Mouse (Mus musculus) spleen, adult 2 months (tissue): ENCODE measurements at regions not wholly inside any gene's neighbourhood (a gene's known extent, or its start where the extent isn't known, plus 50 kb on each side); places are given as distances from the start of the nearest gene placed in this dataset.

ENCODE experiments used
- DNase-seq, 2 experiments: peaks; one replicate each; pipeline versions ENCODE4 v3.0.0 to v3.0.0-alpha.2; 2012 to 2021; ENCODE audit warnings: low spot score in 2 of 2, low read depth in 1 of 2
- H3K27ac ChIP-seq: fragments of 200-500 bp; 2 replicates; pipeline ENCODE4 v1.5.1; 2012; ENCODE audit warnings: low read length, inconsistent platforms; ENCODE audit not compliant: insufficient read depth
- H3K27me3 ChIP-seq: fragments of 200-500 bp; 2 replicates; pipeline ENCODE4 v1.6.1; 2012; ENCODE audit warnings: mild to moderate bottlenecking, moderate library complexity, low read length, inconsistent platforms; ENCODE audit not compliant: control insufficient read depth, insufficient read depth
- H3K36me3 ChIP-seq: fragments of 200-500 bp; 2 replicates; pipeline ENCODE4 v1.6.1; 2012; ENCODE audit warnings: mild to moderate bottlenecking, low read length, inconsistent platforms; ENCODE audit not compliant: control insufficient read depth, insufficient read depth
- H3K4me1 ChIP-seq: fragments of 200-500 bp; 2 replicates; pipeline ENCODE4 v1.6.1; 2011; ENCODE audit warnings: inconsistent platforms; ENCODE audit not compliant: control insufficient read depth, insufficient read depth, insufficient read length
- H3K4me3 ChIP-seq: fragments of 200-500 bp; 2 replicates; pipeline ENCODE4 v1.5.1; 2011; ENCODE audit warnings: mild to moderate bottlenecking, inconsistent platforms; ENCODE audit not compliant: insufficient read depth, insufficient read length; ENCODE audit errors: extremely low read depth
- CTCF ChIP-seq: fragments of 200-500 bp; IDR thresholded peaks from 2 replicates; pipeline ENCODE4 v1.5.1; 2011; ENCODE audit warnings: mild to moderate bottlenecking, inconsistent platforms; ENCODE audit not compliant: insufficient read depth, insufficient read length, insufficient replicate concordance; ENCODE audit errors: extremely low read depth
- POLR2A ChIP-seq: fragments of 200-500 bp; IDR thresholded peaks from 2 replicates; pipeline ENCODE4 v1.6.1; 2011; ENCODE audit warnings: low read depth, low read length, inconsistent platforms
- WGBS: fragments of 180-500 bp; shearing (Covaris S2); methylation state at CpG from one replicate; pipeline ENCODE4 v1.1.7; 2018; 5-methylcytosine and 5-hydroxymethylcytosine counted together

- Histone ChIP-seq H3K36me3 (no peaks in the 10 kb centered on the region), H3K27me3 (no peaks in the 10 kb centered on the region), H3K4me3 (no peak overlapping the region), H3K4me1 (no peaks in the 10 kb centered on the region), H3K27ac (no peak overlapping the region)
- no peak for TF ChIP-seq POLR2A
- no peak for TF ChIP-seq CTCF
- 57% methylated on average over 7 of the region's 7 CpGs for WGBS
- no peak for DNase-seq
Observed at GRCm38 (mm10) chr9:83326437-83327086, 114.4 kb downstream of the Lca5 start.

GRCm38 (mm10) chr9:83325910-83326309 is 115.0 kb downstream of the Lca5 start:
- 38% methylated on average over 6 of the region's 6 CpGs for WGBS
- no peaks in the 10 kb centered on the region for H3K36me3 ChIP-seq
- no peak for TF ChIP-seq POLR2A
- no peak for TF ChIP-seq CTCF
- no peak overlapping the region for H3K4me3 ChIP-seq
- H3K27me3 ChIP-seq, result no peaks in the 10 kb centered on the region
- H3K27ac ChIP-seq, result no peak overlapping the region
- no peaks in the 10 kb centered on the region for H3K4me1 ChIP-seq
- no peak for DNase-seq

GRCm38 (mm10) chr9:83324336-83324735 is 116.6 kb downstream of the Lca5 start:
- no peak overlapping the region for H3K27ac ChIP-seq
- no peak for DNase-seq
- no peaks in the 10 kb centered on the region for H3K36me3 ChIP-seq
- TF ChIP-seq CTCF, result no peak
- no peak for TF ChIP-seq POLR2A
- WGBS, result 17% methylated on average over 3 of the region's 3 CpGs
- H3K4me1 ChIP-seq, result no peaks in the 10 kb centered on the region
- H3K27me3 ChIP-seq, result no peaks in the 10 kb centered on the region
- H3K4me3 ChIP-seq, result no peak overlapping the region

- H3K4me3 ChIP-seq, result no peak overlapping the region
- H3K27ac ChIP-seq, result no peak overlapping the region
- no peak for DNase-seq
- 91% methylated on average over 8 of the region's 8 CpGs for WGBS
- no peaks in the 10 kb centered on the region for H3K4me1 ChIP-seq
- TF ChIP-seq CTCF, result no peak
- no peak for TF ChIP-seq POLR2A
- H3K36me3 ChIP-seq, result no peaks in the 10 kb centered on the region
- H3K27me3 ChIP-seq, result no peaks in the 10 kb centered on the region
Observed at GRCm38 (mm10) chr9:83322991-83323583, 117.8 kb downstream of the Lca5 start.

GRCm38 (mm10) chr9:83321793-83322192 is 119.1 kb downstream of the Lca5 start:
- H3K4me1 ChIP-seq, result no peaks in the 10 kb centered on the region
- no peak for DNase-seq
- H3K4me3 ChIP-seq, result no peak overlapping the region
- no peaks in the 10 kb centered on the region for H3K27me3 ChIP-seq
- no peak for TF ChIP-seq CTCF
- TF ChIP-seq POLR2A, result no peak
- no peaks in the 10 kb centered on the region for H3K36me3 ChIP-seq
- no peak overlapping the region for H3K27ac ChIP-seq

- no peaks in the 10 kb centered on the region for H3K36me3 ChIP-seq
- no peak overlapping the region for H3K27ac ChIP-seq
- H3K4me3 ChIP-seq, result no peak overlapping the region
- no peak for DNase-seq
- WGBS, result 82% methylated on average over 4 of the region's 4 CpGs
- no peak for TF ChIP-seq POLR2A
- no peaks in the 10 kb centered on the region for H3K4me1 ChIP-seq
- no peaks in the 10 kb centered on the region for H3K27me3 ChIP-seq
Observed at GRCm38 (mm10) chr9:83320834-83321233, 120.1 kb downstream of the Lca5 start.

GRCm38 (mm10) chr9:83316818-83317162 is 124.1 kb downstream of the Lca5 start:
- no peak overlapping the region for H3K27ac ChIP-seq
- no peak for TF ChIP-seq CTCF
- TF ChIP-seq POLR2A, result no peak
- no peaks in the 10 kb centered on the region for H3K27me3 ChIP-seq
- H3K4me3 ChIP-seq, result no peak overlapping the region
- no peaks in the 10 kb centered on the region for H3K36me3 ChIP-seq
- 69% methylated on average over 2 of the region's 2 CpGs for WGBS
- no peaks in the 10 kb centered on the region for H3K4me1 ChIP-seq
- no peak for DNase-seq
